Mouse (Mus musculus): ENCODE measurements around the gene Ank. TPM values are rescaled to one million over a fixed set of nuclear protein-coding genes. Genes with fewer than 3 reads are reported as not detected.

The Ank gene
- polyA plus RNA-seq, 1 experiment from 2014 or later = 9.3 TPM

- H3K9ac ChIP-seq (replicated peaks; ENCODE audit: low read depth) = no peak overlapping the region
- H3K9me3 ChIP-seq (ENCODE audit: low read length) = no peaks in the 10 kb centered on the region
- DNase-seq (ENCODE audit: low spot score) (peak; percentile 18), ATAC-seq (no peak)
- WGBS = 80% methylated on average over 13 of the region's 13 CpGs
- H3K27ac ChIP-seq (ENCODE audit: low read length) = no peak overlapping the region
- H3K4me2 ChIP-seq (replicated peaks; ENCODE audit: low read depth, low read length) = no peak overlapping the region
- H3K36me3 ChIP-seq (ENCODE audit: insufficient read depth, low read length) = no peaks in the 10 kb centered on the region
- H3K4me3 ChIP-seq (ENCODE audit: low read depth, low read length) = no peak overlapping the region
- TF ChIP-seq CTCF (IDR thresholded peaks at IDR 0.05) (no peak), EP300 (IDR thresholded peaks at IDR 0.05) (no peak)
- H3K27me3 ChIP-seq (replicated peaks; ENCODE audit: insufficient read depth, low read length) = no peaks in the 10 kb centered on the region
- H3K4me1 ChIP-seq (ENCODE audit: insufficient read depth, low read depth, low read length) = peaks cover 6% of the 10 kb centered on the region; the same call in 1 of the 2 replicates
Measured at GRCm38 (mm10) chr15:27625014-27625889, 158.8 kb downstream of the Ank start.

- 79% methylated on average over 10 of the region's 10 CpGs for WGBS
- DNase-seq (ENCODE audit: low spot score) = no peak
- Histone ChIP-seq H3K27me3 (replicated peaks; ENCODE audit: insufficient read depth, low read length) (no peaks in the 10 kb centered on the region), H3K4me3 (ENCODE audit: low read depth, low read length) (no peak overlapping the region), H3K36me3 (ENCODE audit: insufficient read depth, low read length) (no peaks in the 10 kb centered on the region), H3K9me3 (ENCODE audit: low read length) (no peaks in the 10 kb centered on the region), H3K9ac (replicated peaks; ENCODE audit: low read depth) (no peak overlapping the region), H3K4me2 (replicated peaks; ENCODE audit: low read depth, low read length) (no peak overlapping the region), H3K27ac (ENCODE audit: low read length) (no peak overlapping the region), H3K4me1 (ENCODE audit: insufficient read depth, low read depth, low read length) (peaks cover 6% of the 10 kb centered on the region; the same call in 1 of the 2 replicates)
- ATAC-seq = no peak
- no peak for TF ChIP-seq CTCF (IDR thresholded peaks at IDR 0.05)
- no peak for TF ChIP-seq EP300 (IDR thresholded peaks at IDR 0.05)
Measured at GRCm38 (mm10) chr15:27625890-27626255, 159.4 kb downstream of the Ank start.

- Histone ChIP-seq H3K27ac (ENCODE audit: low read length) (no peak overlapping the region), H3K9ac (replicated peaks; ENCODE audit: low read depth) (no peak overlapping the region), H3K36me3 (ENCODE audit: insufficient read depth, low read length) (no peaks in the 10 kb centered on the region), H3K9me3 (ENCODE audit: low read length) (no peaks in the 10 kb centered on the region), H3K4me3 (ENCODE audit: low read depth, low read length) (no peak overlapping the region), H3K4me2 (replicated peaks; ENCODE audit: low read depth, low read length) (no peak overlapping the region), H3K27me3 (replicated peaks; ENCODE audit: insufficient read depth, low read length) (no peaks in the 10 kb centered on the region), H3K4me1 (ENCODE audit: insufficient read depth, low read depth, low read length) (peaks cover 6% of the 10 kb centered on the region; the same call in 1 of the 2 replicates)
- WGBS = 100% methylated on average over 1 of the region's 1 CpGs
- no peak for TF ChIP-seq EP300 (IDR thresholded peaks at IDR 0.05)
- no peak for TF ChIP-seq CTCF (IDR thresholded peaks at IDR 0.05)
- DNase-seq (ENCODE audit: low spot score) (no peak), ATAC-seq (no peak)
Measured at GRCm38 (mm10) chr15:27626314-27626713, 159.8 kb downstream of the Ank start.

- peaks cover 6% of the 10 kb centered on the region; the same call in 1 of the 2 replicates for H3K4me1 ChIP-seq (ENCODE audit: insufficient read depth, low read depth, low read length)
- H3K36me3 ChIP-seq (ENCODE audit: insufficient read depth, low read length) = no peaks in the 10 kb centered on the region
- ATAC-seq (no peak), DNase-seq (ENCODE audit: low spot score) (no peak)
- no peak for TF ChIP-seq EP300 (IDR thresholded peaks at IDR 0.05)
- no peak for TF ChIP-seq CTCF (IDR thresholded peaks at IDR 0.05)
- no peaks in the 10 kb centered on the region for H3K9me3 ChIP-seq (ENCODE audit: low read length)
- 84% methylated on average over 9 of the region's 9 CpGs for WGBS
- H3K27me3 ChIP-seq (replicated peaks; ENCODE audit: insufficient read depth, low read length) = no peaks in the 10 kb centered on the region
- H3K4me2 ChIP-seq (replicated peaks; ENCODE audit: low read depth, low read length) = no peak overlapping the region
- no peak overlapping the region for H3K9ac ChIP-seq (replicated peaks; ENCODE audit: low read depth)
- H3K27ac ChIP-seq (ENCODE audit: low read length) = no peak overlapping the region
- H3K4me3 ChIP-seq (ENCODE audit: low read depth, low read length) = no peak overlapping the region
Measured at GRCm38 (mm10) chr15:27627794-27628193, 161.3 kb downstream of the Ank start.

GRCm38 (mm10) chr15:27629046-27629445, 162.6 kb downstream of the Ank start:
- H3K9ac ChIP-seq (replicated peaks; ENCODE audit: low read depth) = 0 out of 2 replicates have a peak overlapping the region, but pooled peaks have one; percentile 4
- no peak for ATAC-seq

GRCm38 (mm10) chr15:27629800-27630600, 163.5 kb downstream of the Ank start:
- peak; percentile 63 for ATAC-seq
- TF ChIP-seq EP300 (IDR thresholded peaks at IDR 0.05) = no peak
- no peak for TF ChIP-seq CTCF (IDR thresholded peaks at IDR 0.05)
- no peaks in the 10 kb centered on the region for H3K9me3 ChIP-seq (ENCODE audit: low read length)
- peak overlapping the region; percentile 95 for H3K4me3 ChIP-seq (ENCODE audit: low read depth, low read length)
- peak overlapping the region; percentile 70 for H3K4me2 ChIP-seq (replicated peaks; ENCODE audit: low read depth, low read length)
- WGBS = 7% methylated on average over 38 of the region's 53 CpGs
- H3K27ac ChIP-seq (ENCODE audit: low read length) = peak overlapping the region; percentile 75
- H3K36me3 ChIP-seq (ENCODE audit: insufficient read depth, low read length) = no peaks in the 10 kb centered on the region
- peak; percentile 29 for DNase-seq (ENCODE audit: low spot score)
- peaks cover 6% of the 10 kb centered on the region; the same call in 1 of the 2 replicates for H3K4me1 ChIP-seq (ENCODE audit: insufficient read depth, low read depth, low read length)
- H3K27me3 ChIP-seq (replicated peaks; ENCODE audit: insufficient read depth, low read length) = no peaks in the 10 kb centered on the region
- peak overlapping the region; percentile 77 for H3K9ac ChIP-seq (replicated peaks; ENCODE audit: low read depth)

More at GRCm38 (mm10) chr15:27629046-27629445, 162.6 kb downstream of the Ank start:
- WGBS = 74% methylated on average over 4 of the region's 4 CpGs
- TF ChIP-seq CTCF (IDR thresholded peaks at IDR 0.05) (no peak), EP300 (IDR thresholded peaks at IDR 0.05) (no peak)
- DNase-seq (ENCODE audit: low spot score) = no peak
- no peaks in the 10 kb centered on the region for H3K9me3 ChIP-seq (ENCODE audit: low read length)
- H3K27ac ChIP-seq (ENCODE audit: low read length) = no peak overlapping the region
- H3K4me2 ChIP-seq (replicated peaks; ENCODE audit: low read depth, low read length) = peak overlapping the region; percentile 70
- H3K36me3 ChIP-seq (ENCODE audit: insufficient read depth, low read length) = no peaks in the 10 kb centered on the region
- no peaks in the 10 kb centered on the region for H3K27me3 ChIP-seq (replicated peaks; ENCODE audit: insufficient read depth, low read length)
- no peak overlapping the region for H3K4me3 ChIP-seq (ENCODE audit: low read depth, low read length)
- peaks cover 6% of the 10 kb centered on the region; the same call in 1 of the 2 replicates for H3K4me1 ChIP-seq (ENCODE audit: insufficient read depth, low read depth, low read length)
